Comparison of ENCODE assay signal across 27 mouse cellular contexts in genomic region chr1:60543681-60544080, GRCm38 (mm10).
"Had no signal": no experiment of that assay in that cellular context is flagged by ENCODE, and none has a peak within 500 bp of the region (broad histone marks: within the 10 kb centered on the region; RNA-seq: fewer than 3 reads in every experiment).

No protein-coding gene starts in this region.

- H3K4me3 ChIP-seq: gastrocnemius, adult 2 months; heart, embryonic 10.5 days; heart, embryonic 12.5 days; hindbrain, embryonic 10.5 days; hindbrain, embryonic 12.5 days; intestine, embryonic 15.5 days; layer of hippocampus, adult 2 months; left cerebral cortex, adult 2 months; limb, embryonic 10.5 days; limb, embryonic 12.5 days; liver, embryonic 13.5 days had no signal

- H3K4me1 ChIP-seq: heart, embryonic 12.5 days; hindbrain, embryonic 10.5 days; hindbrain, embryonic 12.5 days; intestine, embryonic 15.5 days; limb, embryonic 10.5 days; limb, embryonic 12.5 days had no signal

- H3K9me3 ChIP-seq: hindbrain, embryonic 12.5 days; intestine, embryonic 15.5 days had no signal

- H3K9ac ChIP-seq: heart, embryonic 12.5 days; hindbrain, embryonic 12.5 days; hindbrain, embryonic 14.5 days; intestine, embryonic 15.5 days; limb, embryonic 12.5 days; liver, embryonic 13.5 days had no signal

- ATAC-seq: hindbrain, embryonic 16.5 days; inflammation-experienced regulatory T-cells, adult 6 months; intestine, embryonic 15.5 days; intestine, postnatal 0 days had no signal

- H3K27me3 ChIP-seq: heart, embryonic 12.5 days; hindbrain, embryonic 12.5 days; intestine, embryonic 15.5 days; limb, embryonic 12.5 days; liver, embryonic 13.5 days had no signal

- DNase-seq: gastrocnemius, adult 2 months; gastrocnemius, postnatal 10 days; gastrocnemius, postnatal 25 days; heart, adult 18-20 months; heart, postnatal 10 days; heart, postnatal 4 days; kidney, adult 18-20 months; kidney, adult 8-10 months; kidney, postnatal 10 days; kidney, postnatal 25 days; kidney, postnatal 4 days; liver; liver, embryonic 13.5 days had no signal

- H3K4me2 ChIP-seq: heart, embryonic 12.5 days; hindbrain, embryonic 12.5 days; hindbrain, embryonic 14.5 days; intestine, embryonic 15.5 days; limb, embryonic 12.5 days; liver, embryonic 11.5 days; liver, embryonic 13.5 days had no signal

- H3K27ac ChIP-seq: gastrocnemius, adult 2 months; heart, embryonic 10.5 days; hindbrain, embryonic 10.5 days; hindbrain, embryonic 12.5 days; hindbrain, embryonic 14.5 days; intestine, embryonic 15.5 days; layer of hippocampus, adult 2 months; left cerebral cortex, adult 2 months; limb, embryonic 10.5 days; limb, embryonic 12.5 days; liver, embryonic 13.5 days had no signal
